Mouse (Mus musculus): Measurements from ENCODE around the gene Atp6v0a1. TPM values are rescaled to one million over a fixed set of nuclear protein-coding genes. Genes with fewer than 3 reads are reported as not detected.

Gene Atp6v0a1
- polyA plus RNA-seq (2012; rRNA removed), result 55.1 and 69.7 TPM in 2 replicates

DNA sequence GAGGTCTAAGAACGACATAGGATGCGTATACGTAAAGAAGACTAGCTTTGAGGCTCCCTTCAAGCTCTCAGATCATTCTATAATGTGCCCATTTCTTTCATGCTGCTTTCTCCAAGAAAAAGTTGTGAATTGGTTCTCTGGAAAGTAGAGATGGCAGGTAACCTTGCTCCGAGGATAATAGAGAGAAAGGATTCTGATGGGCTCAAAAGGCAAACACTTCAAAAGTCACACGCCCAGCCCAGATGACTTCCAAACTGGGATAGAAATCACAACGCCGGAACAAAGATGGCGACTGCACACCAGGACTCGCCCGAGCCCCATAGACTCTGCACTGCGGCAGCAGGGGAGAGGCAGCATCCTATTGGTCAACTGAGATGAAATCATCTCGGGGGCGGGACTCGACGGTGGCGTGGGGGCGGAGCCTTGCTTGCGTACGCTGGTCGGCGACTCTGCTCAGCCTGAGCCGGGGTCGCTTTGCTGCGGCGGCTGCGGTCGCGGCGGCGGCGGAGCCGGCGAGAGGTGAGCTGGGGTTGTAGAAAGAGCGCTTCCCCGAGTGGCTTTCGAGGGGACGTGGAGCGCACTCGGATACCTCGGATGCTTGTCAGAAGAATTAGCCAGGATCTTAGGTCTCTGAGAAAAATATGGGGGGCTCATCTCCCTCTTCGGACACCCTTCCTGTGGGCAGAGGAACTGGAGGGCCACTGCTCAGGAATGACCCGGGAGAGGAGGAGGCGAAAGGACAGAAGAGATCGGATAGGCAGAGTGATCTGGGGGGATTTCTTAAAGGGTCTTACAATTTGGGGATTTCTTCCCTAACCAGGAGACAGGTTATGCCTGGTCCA is at the start of gene Atp6v0a1:
Gene Atp6v0a1, plus strand, starts transcription at position 407 of the 842 bp plus-strand sequence.

DNA sequence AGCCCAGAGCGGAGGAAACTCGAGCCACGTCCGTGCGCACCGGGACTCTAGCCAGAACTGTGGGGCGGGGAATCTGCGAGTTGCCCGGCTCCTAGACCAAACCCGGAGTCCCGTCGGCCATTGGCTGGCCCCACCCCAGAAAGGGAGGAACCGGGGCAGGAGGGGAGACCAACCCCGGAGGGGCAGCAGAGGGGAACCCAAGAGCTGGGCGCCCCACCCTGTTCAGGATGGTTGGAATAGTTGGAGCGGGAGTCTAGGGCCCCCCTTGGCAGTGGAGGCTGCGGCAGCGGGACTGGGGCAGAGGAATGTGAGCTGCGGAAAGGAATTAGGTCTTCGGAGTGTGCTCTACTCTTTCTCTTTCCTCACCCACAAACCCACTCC is 38.7 kb upstream of the Atp6v0a1 start, which contains the start of gene Cavin1:
Gene Cavin1, minus strand, starts transcription at position 331 of the 381 bp plus-strand sequence.

DNA sequence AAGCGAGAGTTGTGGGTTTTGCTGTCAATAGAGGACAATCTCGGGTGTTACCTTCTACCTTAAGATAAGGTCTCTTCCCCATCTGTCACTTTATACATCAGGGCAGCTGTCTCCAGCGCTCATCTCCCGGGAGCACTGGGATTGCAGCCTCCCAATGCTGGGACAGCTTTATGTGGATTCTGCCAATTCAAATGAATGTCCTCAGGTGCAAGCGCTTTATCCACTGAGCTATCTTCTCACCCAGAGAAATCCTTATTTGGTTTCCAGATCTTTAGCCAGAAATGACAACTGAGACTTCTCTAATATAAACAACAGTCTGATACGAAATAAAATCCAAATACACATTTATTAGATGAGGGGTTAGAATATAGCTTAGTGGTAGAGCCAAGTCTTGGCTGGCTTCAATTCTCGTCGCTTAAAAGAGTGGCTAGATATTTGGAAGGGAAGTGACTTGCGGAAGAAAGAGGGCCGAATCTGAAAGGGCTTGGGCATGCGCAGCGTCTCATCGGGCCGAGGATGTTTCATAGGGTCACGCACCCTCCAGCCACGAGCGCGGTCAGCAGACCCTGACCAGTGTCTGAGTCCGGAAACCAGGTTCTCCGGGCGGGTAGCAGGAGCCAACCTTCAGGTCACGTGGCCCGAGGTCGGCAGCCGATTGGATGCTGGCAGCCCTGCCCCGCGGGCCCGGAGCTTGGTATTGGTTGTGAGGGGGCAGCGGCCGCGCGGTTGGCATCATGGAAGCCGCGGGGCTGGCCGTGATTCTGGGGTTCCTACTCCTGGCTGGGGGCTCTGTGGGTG is 60.3 kb downstream of the Atp6v0a1 start, which contains the start of gene Naglu:
Gene Naglu, plus strand, starts transcription at position 622 of the 798 bp plus-strand sequence.

GRCm38 (mm10) chr11:101078121-101078520 is 68.9 kb downstream of the Atp6v0a1 start, which contains the start of gene Hsd17b1:
Gene Hsd17b1, plus strand, starts transcription at chr11:101078411.

GRCm38 (mm10) chr11:101082208-101083082 is 73.2 kb downstream of the Atp6v0a1 start, which contains the start of gene Coasy:
Gene Coasy, plus strand, starts transcription at chr11:101082565.

GRCm38 (mm10) chr11:101086756-101087681 is 77.8 kb downstream of the Atp6v0a1 start, which contains the start of gene Mlx:
Gene Mlx, plus strand, starts transcription at chr11:101087277.

GRCm38 (mm10) chr11:101095314-101096024 is 86.2 kb downstream of the Atp6v0a1 start, which contains the start of gene Psmc3ip:
Gene Psmc3ip, minus strand, starts transcription at chr11:101095436.

Other genes with a start within 250 kb of the Atp6v0a1 start
- gene Kcnh4, start 249.5 kb upstream of the Atp6v0a1 start, polyA plus RNA-seq (2012; rRNA removed), result 0.02 and 0.06 TPM in 2 replicates
- gene Hcrt, start 246.5 kb upstream of the Atp6v0a1 start, polyA plus RNA-seq (2012; rRNA removed), result 0.24 and 0.80 TPM in 2 replicates
- 17.3 and 18.7 TPM in 2 replicates for gene Ghdc, start 238.5 kb upstream of the Atp6v0a1 start, polyA plus RNA-seq (2012; rRNA removed)
- gene Stat5b, start 158.7 kb upstream of the Atp6v0a1 start, polyA plus RNA-seq (2012; rRNA removed), result 17.7 and 20.0 TPM in 2 replicates
- gene Stat5a, start 150.1 kb upstream of the Atp6v0a1 start, polyA plus RNA-seq (2012; rRNA removed), result 14.7 and 15.0 TPM in 2 replicates
- gene Stat3, start 69.9 kb upstream of the Atp6v0a1 start, polyA plus RNA-seq (2012; rRNA removed), result 81.1 and 88.3 TPM in 2 replicates
- 113 and 115 TPM in 2 replicates for gene Cavin1, start 38.6 kb upstream of the Atp6v0a1 start, polyA plus RNA-seq (2012; rRNA removed)
- 43.0 and 43.7 TPM in 2 replicates for gene Naglu, start 60.6 kb downstream of the Atp6v0a1 start, polyA plus RNA-seq (2012; rRNA removed)
- gene Hsd17b1, start 69.0 kb downstream of the Atp6v0a1 start, polyA plus RNA-seq (2012; rRNA removed), result 0.41 and 0.91 TPM in 2 replicates
- gene Coasy, start 73.1 kb downstream of the Atp6v0a1 start, polyA plus RNA-seq (2012; rRNA removed), result 47.4 and 55.8 TPM in 2 replicates
- gene Mlx, start 77.8 kb downstream of the Atp6v0a1 start, polyA plus RNA-seq (2012; rRNA removed), result 80.5 and 109 TPM in 2 replicates
- gene Psmc3ip, start 86.0 kb downstream of the Atp6v0a1 start, polyA plus RNA-seq (2012; rRNA removed), result 1.1 and 1.2 TPM in 2 replicates
- 67.8 and 73.7 TPM in 2 replicates for gene Retreg3, start 110.4 kb downstream of the Atp6v0a1 start, polyA plus RNA-seq (2012; rRNA removed)
- 12.8 and 14.3 TPM in 2 replicates for gene Tubg1, start 110.5 kb downstream of the Atp6v0a1 start, polyA plus RNA-seq (2012; rRNA removed)
- gene Tubg2, start 146.5 kb downstream of the Atp6v0a1 start, polyA plus RNA-seq (2012; rRNA removed), result 3.8 and 4.6 TPM in 2 replicates
- 8.2 and 8.3 TPM in 2 replicates for gene Cntnap1, start 161.1 kb downstream of the Atp6v0a1 start, polyA plus RNA-seq (2012; rRNA removed)
- 47.1 and 53.0 TPM in 2 replicates for gene Plekhh3, start 161.9 kb downstream of the Atp6v0a1 start, polyA plus RNA-seq (2012; rRNA removed)
- 8.8 and 15.4 TPM in 2 replicates for gene Ccr10, start 166.0 kb downstream of the Atp6v0a1 start, polyA plus RNA-seq (2012; rRNA removed)
- gene Ezh1, start 217.0 kb downstream of the Atp6v0a1 start, polyA plus RNA-seq (2012; rRNA removed), result 32.4 and 34.9 TPM in 2 replicates
- 35.2 and 41.7 TPM in 2 replicates for gene Ramp2, start 236.6 kb downstream of the Atp6v0a1 start, polyA plus RNA-seq (2012; rRNA removed)
- gene Vps25, start 244.3 kb downstream of the Atp6v0a1 start, polyA plus RNA-seq (2012; rRNA removed), result 115 and 129 TPM in 2 replicates